Mouse (Mus musculus): ENCODE results near the gene Gm47995. TPM values are rescaled to one million over a fixed set of nuclear protein-coding genes. Genes with fewer than 3 reads are reported as not detected.

Gm47995 gene
- polyA plus RNA-seq, 1 experiment: 0.05 TPM

GRCm38 (mm10) chr1:151236141-151236930 is 38.1 kb downstream of the Gm47995 start:
- H3K36me3 ChIP-seq (ENCODE audit: control insufficient read depth, insufficient read depth): no peaks in the 10 kb centered on the region

GRCm38 (mm10) chr1:151237780-151238179 is 39.5 kb downstream of the Gm47995 start:
- TF ChIP-seq MYOG (IDR thresholded peaks at IDR 0.05; ENCODE audit: control insufficient read depth, extremely low read depth, insufficient read length): no peak
- TF ChIP-seq FOSL1 (IDR thresholded peaks at IDR 0.05; ENCODE audit: insufficient read depth, low read length, poor library complexity, severe bottlenecking): no peak
- TF ChIP-seq USF1 (IDR thresholded peaks at IDR 0.05; ENCODE audit: low read depth): no peak
- TF ChIP-seq MYOD1 (IDR thresholded peaks at IDR 0.05; ENCODE audit: control insufficient read depth, insufficient read length, low read depth): no peak
- no peak for TF ChIP-seq CTCF (IDR thresholded peaks at IDR 0.05; ENCODE audit: control insufficient read depth, insufficient read depth, insufficient read length)
- no peak for TF ChIP-seq CEBPB (IDR thresholded peaks at IDR 0.05; ENCODE audit: low read depth)
- TF ChIP-seq MAX (IDR thresholded peaks at IDR 0.05): no peak
- H3K27me3 ChIP-seq (ENCODE audit: control insufficient read depth, insufficient read depth, insufficient read length): no peaks in the 10 kb centered on the region
- H3K79me2 ChIP-seq (ENCODE audit: control insufficient read depth, insufficient read depth): no peaks in the 10 kb centered on the region
- H3ac ChIP-seq (ENCODE audit: control insufficient read depth, insufficient read length, low read depth): no peak overlapping the region
- no peaks in the 10 kb centered on the region for H3K36me3 ChIP-seq (ENCODE audit: control insufficient read depth, insufficient read depth)
- no peaks in the 10 kb centered on the region for H3K79me3 ChIP-seq (ENCODE audit: low read depth)
- no peak overlapping the region for H3K4me3 ChIP-seq (ENCODE audit: insufficient read depth, poor library complexity, severe bottlenecking)

More at GRCm38 (mm10) chr1:151236141-151236930, 38.1 kb downstream of the Gm47995 start:
- Histone ChIP-seq H3ac (ENCODE audit: control insufficient read depth, insufficient read length, low read depth) (no peak overlapping the region), H3K27me3 (ENCODE audit: control insufficient read depth, insufficient read depth, insufficient read length) (no peaks in the 10 kb centered on the region), H3K79me3 (ENCODE audit: low read depth) (no peaks in the 10 kb centered on the region), H3K79me2 (ENCODE audit: control insufficient read depth, insufficient read depth) (no peaks in the 10 kb centered on the region), H3K4me3 (ENCODE audit: insufficient read depth, poor library complexity, severe bottlenecking) (no peak overlapping the region)
- no peak for TF ChIP-seq USF1 (IDR thresholded peaks at IDR 0.05; ENCODE audit: low read depth)
- TF ChIP-seq CEBPB (IDR thresholded peaks at IDR 0.05; ENCODE audit: low read depth): no peak
- no peak for TF ChIP-seq MYOD1 (IDR thresholded peaks at IDR 0.05; ENCODE audit: control insufficient read depth, insufficient read length, low read depth)
- TF ChIP-seq CTCF (IDR thresholded peaks at IDR 0.05; ENCODE audit: control insufficient read depth, insufficient read depth, insufficient read length): no peak
- no peak for TF ChIP-seq MAX (IDR thresholded peaks at IDR 0.05)
- TF ChIP-seq MYOG (IDR thresholded peaks at IDR 0.05; ENCODE audit: control insufficient read depth, extremely low read depth, insufficient read length): no peak
- TF ChIP-seq FOSL1 (IDR thresholded peaks at IDR 0.05; ENCODE audit: insufficient read depth, low read length, poor library complexity, severe bottlenecking): no peak

- no peak for TF ChIP-seq USF1 (IDR thresholded peaks at IDR 0.05; ENCODE audit: low read depth)
- TF ChIP-seq MYOG (IDR thresholded peaks at IDR 0.05; ENCODE audit: control insufficient read depth, extremely low read depth, insufficient read length): no peak
- TF ChIP-seq MAX (IDR thresholded peaks at IDR 0.05): no peak
- no peak for TF ChIP-seq FOSL1 (IDR thresholded peaks at IDR 0.05; ENCODE audit: insufficient read depth, low read length, poor library complexity, severe bottlenecking)
- no peak for TF ChIP-seq CEBPB (IDR thresholded peaks at IDR 0.05; ENCODE audit: low read depth)
- no peak for TF ChIP-seq MYOD1 (IDR thresholded peaks at IDR 0.05; ENCODE audit: control insufficient read depth, insufficient read length, low read depth)
- TF ChIP-seq CTCF (IDR thresholded peaks at IDR 0.05; ENCODE audit: control insufficient read depth, insufficient read depth, insufficient read length): no peak
- peaks cover 12% of the 10 kb centered on the region for H3K36me3 ChIP-seq (ENCODE audit: control insufficient read depth, insufficient read depth)
- no peaks in the 10 kb centered on the region for H3K79me2 ChIP-seq (ENCODE audit: control insufficient read depth, insufficient read depth)
- H3ac ChIP-seq (ENCODE audit: control insufficient read depth, insufficient read length, low read depth): no peak overlapping the region
- no peaks in the 10 kb centered on the region for H3K79me3 ChIP-seq (ENCODE audit: low read depth)
- no peak overlapping the region for H3K4me3 ChIP-seq (ENCODE audit: insufficient read depth, poor library complexity, severe bottlenecking)
- H3K27me3 ChIP-seq (ENCODE audit: control insufficient read depth, insufficient read depth, insufficient read length): no peaks in the 10 kb centered on the region
Observed at GRCm38 (mm10) chr1:151243332-151243731, 45.1 kb downstream of the Gm47995 start.

GRCm38 (mm10) chr1:151244013-151244412 is 45.8 kb downstream of the Gm47995 start:
- H3K79me2 ChIP-seq (ENCODE audit: control insufficient read depth, insufficient read depth): peaks cover 2% of the 10 kb centered on the region
- H3K36me3 ChIP-seq (ENCODE audit: control insufficient read depth, insufficient read depth): peaks cover 16% of the 10 kb centered on the region
- no peak for TF ChIP-seq MYOD1 (IDR thresholded peaks at IDR 0.05; ENCODE audit: control insufficient read depth, insufficient read length, low read depth)
- H3K79me3 ChIP-seq (ENCODE audit: low read depth): no peaks in the 10 kb centered on the region
- no peak overlapping the region for H3K4me3 ChIP-seq (ENCODE audit: insufficient read depth, poor library complexity, severe bottlenecking)
- H3K27me3 ChIP-seq (ENCODE audit: control insufficient read depth, insufficient read depth, insufficient read length): no peaks in the 10 kb centered on the region
- H3ac ChIP-seq (ENCODE audit: control insufficient read depth, insufficient read length, low read depth): no peak overlapping the region

DNA sequence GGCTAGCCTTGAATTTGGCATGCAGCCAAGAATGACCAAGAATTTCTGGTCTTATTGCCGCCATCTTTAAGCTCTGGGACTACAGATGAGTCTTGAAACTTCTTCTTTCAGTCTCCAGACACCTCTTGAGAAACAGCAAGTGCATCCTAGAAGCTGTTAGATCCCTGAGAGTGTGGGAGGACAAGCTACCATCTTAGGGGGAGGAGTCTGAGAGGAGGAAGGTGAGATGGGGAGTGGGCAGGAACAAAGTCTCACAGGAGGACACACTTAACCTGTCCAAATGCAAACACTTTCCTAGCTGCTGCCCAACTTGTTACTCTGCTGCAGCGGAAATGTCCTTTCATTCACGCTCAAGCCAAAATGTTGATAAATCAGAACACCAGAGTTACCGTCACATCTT is 46.5 kb downstream of the Gm47995 start:
- no peaks in the 10 kb centered on the region for H3K79me3 ChIP-seq (ENCODE audit: low read depth)
- TF ChIP-seq CTCF (IDR thresholded peaks at IDR 0.05; ENCODE audit: control insufficient read depth, insufficient read depth, insufficient read length) (no peak), MAX (IDR thresholded peaks at IDR 0.05) (no peak), USF1 (IDR thresholded peaks at IDR 0.05; ENCODE audit: low read depth) (no peak), MYOD1 (IDR thresholded peaks at IDR 0.05; ENCODE audit: control insufficient read depth, insufficient read length, low read depth) (no peak)
- H3K4me3 ChIP-seq (ENCODE audit: insufficient read depth, poor library complexity, severe bottlenecking): no peak overlapping the region
- peaks cover 16% of the 10 kb centered on the region for H3K36me3 ChIP-seq (ENCODE audit: control insufficient read depth, insufficient read depth)
- H3K79me2 ChIP-seq (ENCODE audit: control insufficient read depth, insufficient read depth): peaks cover 9% of the 10 kb centered on the region
- H3ac ChIP-seq (ENCODE audit: control insufficient read depth, insufficient read length, low read depth): no peak overlapping the region
- H3K27me3 ChIP-seq (ENCODE audit: control insufficient read depth, insufficient read depth, insufficient read length): no peaks in the 10 kb centered on the region

DNA sequence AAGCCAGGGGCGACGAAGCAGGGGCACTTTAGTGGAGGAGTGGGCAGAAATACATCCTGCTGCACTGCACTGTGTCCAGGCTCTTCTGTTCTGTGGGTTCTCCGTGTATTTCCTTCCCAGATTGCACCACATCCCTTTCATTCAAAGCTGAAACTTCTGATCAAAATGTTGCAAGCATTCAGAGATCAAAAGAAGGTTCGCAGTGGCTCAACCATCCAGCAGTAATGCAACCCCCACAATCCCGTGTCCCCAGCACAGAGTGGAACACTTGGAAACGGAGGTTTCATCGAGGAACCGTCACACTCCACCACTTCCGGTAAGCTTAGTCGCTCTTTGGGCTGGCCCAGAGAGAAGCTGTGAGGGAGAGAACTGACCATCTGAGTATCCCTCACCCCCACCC is 46.9 kb downstream of the Gm47995 start:
- H3K79me3 ChIP-seq (ENCODE audit: low read depth): no peaks in the 10 kb centered on the region
- peaks cover 16% of the 10 kb centered on the region for H3K36me3 ChIP-seq (ENCODE audit: control insufficient read depth, insufficient read depth)
- TF ChIP-seq USF1 (IDR thresholded peaks at IDR 0.05; ENCODE audit: low read depth): no peak
- no peak for TF ChIP-seq CEBPB (IDR thresholded peaks at IDR 0.05; ENCODE audit: low read depth)
- no peak for TF ChIP-seq MYOG (IDR thresholded peaks at IDR 0.05; ENCODE audit: control insufficient read depth, extremely low read depth, insufficient read length)
- TF ChIP-seq FOSL1 (IDR thresholded peaks at IDR 0.05; ENCODE audit: insufficient read depth, low read length, poor library complexity, severe bottlenecking): no peak
- no peak for TF ChIP-seq CTCF (IDR thresholded peaks at IDR 0.05; ENCODE audit: control insufficient read depth, insufficient read depth, insufficient read length)
- TF ChIP-seq MYOD1 (IDR thresholded peaks at IDR 0.05; ENCODE audit: control insufficient read depth, insufficient read length, low read depth): no peak
- TF ChIP-seq MAX (IDR thresholded peaks at IDR 0.05): no peak
- no peak overlapping the region for H3ac ChIP-seq (ENCODE audit: control insufficient read depth, insufficient read length, low read depth)
- H3K27me3 ChIP-seq (ENCODE audit: control insufficient read depth, insufficient read depth, insufficient read length): no peaks in the 10 kb centered on the region
- H3K4me3 ChIP-seq (ENCODE audit: insufficient read depth, poor library complexity, severe bottlenecking): no peak overlapping the region
- H3K79me2 ChIP-seq (ENCODE audit: control insufficient read depth, insufficient read depth): peaks cover 14% of the 10 kb centered on the region

Data from C2C12 (cell line).